Mouse (Mus musculus) T-helper 1 cell (primary cell): ENCODE measurements at regions not wholly inside any gene's neighbourhood (a gene's known extent, or its start where the extent isn't known, plus 50 kb on each side); places are given as distances from the start of the nearest gene placed in this dataset.

ENCODE experiments used
- in situ Hi-C: fragments of 300-600 bp; cut with MboI, MseI; formaldehyde crosslinking; loops from one replicate; pipeline ENCODE4 v1.15.1; 2025; ENCODE audit warnings: high pct_unique_total_duplicates

GRCm38 (mm10) chr10:92625781-92626180, 96.4 kb downstream of the Nedd1 start:
- in situ Hi-C loops, result no loop called here

GRCm38 (mm10) chr10:92615684-92616379, 106.4 kb downstream of the Nedd1 start:
- in situ Hi-C loops, result no loop called here

- in situ Hi-C loops, result no loop called here
Observed at GRCm38 (mm10) chr10:92614341-92614740, 107.9 kb downstream of the Nedd1 start.

GRCm38 (mm10) chr10:92611060-92611459, 111.2 kb downstream of the Nedd1 start:
- in situ Hi-C loops, result no loop called here

- in situ Hi-C loops, result no loop called here
Observed at GRCm38 (mm10) chr10:92606761-92607160, 115.5 kb downstream of the Nedd1 start.

GRCm38 (mm10) chr10:92605646-92606045, 116.6 kb downstream of the Nedd1 start:
- in situ Hi-C loops, result no loop called here

GRCm38 (mm10) chr10:92600116-92600515, 122.1 kb downstream of the Nedd1 start:
- in situ Hi-C loops, result no loop called here

- in situ Hi-C loops, result no loop called here
Observed at GRCm38 (mm10) chr10:92595496-92596355, 126.5 kb downstream of the Nedd1 start.

GRCm38 (mm10) chr10:92593947-92594460, 128.2 kb downstream of the Nedd1 start:
- in situ Hi-C loops, result no loop called here

- in situ Hi-C loops, result no loop called here
Observed at GRCm38 (mm10) chr10:92578872-92579271, 143.3 kb downstream of the Nedd1 start.

- in situ Hi-C loops, result no loop called here
Observed at GRCm38 (mm10) chr10:92570496-92570895, 151.7 kb downstream of the Nedd1 start.

- in situ Hi-C loops, result no loop called here
Observed at GRCm38 (mm10) chr10:92557463-92557862, 164.8 kb downstream of the Nedd1 start.

- in situ Hi-C loops, result no loop called here
Observed at GRCm38 (mm10) chr10:92556526-92557422, 165.4 kb downstream of the Nedd1 start.

GRCm38 (mm10) chr10:92555727-92556525, 166.3 kb downstream of the Nedd1 start:
- in situ Hi-C loops, result no loop called here

- in situ Hi-C loops, result no loop called here
Observed at GRCm38 (mm10) chr10:92553966-92554365, 168.3 kb downstream of the Nedd1 start.

- in situ Hi-C loops, result no loop called here
Observed at GRCm38 (mm10) chr10:92548875-92549586, 173.2 kb downstream of the Nedd1 start.

GRCm38 (mm10) chr10:92538433-92538832, 183.8 kb downstream of the Nedd1 start:
- in situ Hi-C loops, result no loop called here

GRCm38 (mm10) chr10:92516886-92517285, 205.3 kb downstream of the Nedd1 start:
- in situ Hi-C loops, result no loop called here

GRCm38 (mm10) chr10:92511769-92512168, 210.5 kb downstream of the Nedd1 start:
- in situ Hi-C loops, result no loop called here

- in situ Hi-C loops, result no loop called here
Observed at GRCm38 (mm10) chr10:92510677-92511076, 211.5 kb downstream of the Nedd1 start.
